Mouse (Mus musculus): ENCODE results near the gene Abl2. TPM values are rescaled to one million over a fixed set of nuclear protein-coding genes. Genes with fewer than 3 reads are reported as not detected.

Abl2 gene
- total RNA-seq, 2 experiments from 2014 or later, result 24.2 to 25.3 TPM

- intact Hi-C loops (cut with DNase I), result no loop called here
- no peak for DNase-seq
Measured at GRCm38 (mm10) chr1:156665777-156666176, 107.2 kb downstream of the Abl2 start.

DNA sequence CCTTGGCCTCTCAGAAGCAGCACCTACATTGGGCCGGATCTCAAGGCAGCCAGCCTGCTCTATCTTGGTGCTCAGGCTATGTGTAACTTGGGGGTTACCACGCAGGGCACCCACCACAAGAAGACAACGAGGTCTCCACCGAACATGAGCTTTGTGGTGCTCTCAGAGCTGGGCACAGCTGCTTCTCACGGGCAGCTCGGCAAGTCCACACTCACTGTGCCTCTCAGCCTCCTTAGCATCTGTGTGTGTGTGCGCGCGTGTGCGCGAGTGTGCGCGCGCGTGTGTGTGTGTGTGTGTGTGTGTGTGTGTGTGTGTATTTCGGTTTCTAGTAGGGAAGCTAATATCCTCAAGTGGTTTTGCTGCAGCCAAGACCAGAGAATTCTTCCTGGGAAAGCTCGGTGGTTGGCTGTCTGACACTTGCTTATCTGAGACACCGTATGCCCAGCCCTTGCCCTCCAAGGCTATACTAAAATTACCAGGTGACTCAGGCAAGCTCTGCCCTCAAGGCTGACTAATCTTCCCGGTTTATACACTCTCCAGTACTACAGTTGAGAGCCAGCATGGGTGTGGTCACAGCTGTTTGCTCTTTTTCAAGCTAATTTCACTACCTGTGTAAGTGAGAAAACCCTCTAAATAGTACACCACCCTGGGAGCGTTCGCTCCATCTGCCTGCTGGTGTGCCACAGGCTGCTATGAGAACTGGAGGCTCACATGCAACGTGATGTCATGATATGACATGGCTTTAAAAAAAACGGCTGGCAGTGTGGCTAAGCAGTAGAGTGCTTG is 108.7 kb downstream of the Abl2 start:
- DNase-seq, result peak; percentile 65 to 74
- intact Hi-C loops (cut with DNase I), result no loop called here

DNA sequence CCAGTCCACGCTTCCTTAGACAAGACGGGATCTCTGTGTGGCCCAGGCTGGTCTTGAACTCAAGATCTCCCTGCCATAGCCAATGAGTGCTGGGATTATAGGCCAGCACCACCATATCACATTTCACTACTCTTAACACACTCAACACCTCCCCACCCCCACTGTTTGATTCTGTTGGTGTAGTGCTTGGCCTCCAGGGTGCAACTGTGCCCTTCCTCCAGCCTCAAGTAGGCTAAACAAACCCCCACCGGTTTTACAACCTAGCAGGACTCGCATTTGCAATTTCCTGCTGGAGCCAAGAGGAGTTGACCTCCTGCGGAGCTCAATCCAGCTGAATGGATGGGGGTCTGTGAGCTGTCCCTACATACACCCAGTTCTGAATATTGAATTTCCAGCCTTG is 110.0 kb downstream of the Abl2 start:
- DNase-seq, result no peak
- intact Hi-C loops (cut with DNase I), result no loop called here

DNA sequence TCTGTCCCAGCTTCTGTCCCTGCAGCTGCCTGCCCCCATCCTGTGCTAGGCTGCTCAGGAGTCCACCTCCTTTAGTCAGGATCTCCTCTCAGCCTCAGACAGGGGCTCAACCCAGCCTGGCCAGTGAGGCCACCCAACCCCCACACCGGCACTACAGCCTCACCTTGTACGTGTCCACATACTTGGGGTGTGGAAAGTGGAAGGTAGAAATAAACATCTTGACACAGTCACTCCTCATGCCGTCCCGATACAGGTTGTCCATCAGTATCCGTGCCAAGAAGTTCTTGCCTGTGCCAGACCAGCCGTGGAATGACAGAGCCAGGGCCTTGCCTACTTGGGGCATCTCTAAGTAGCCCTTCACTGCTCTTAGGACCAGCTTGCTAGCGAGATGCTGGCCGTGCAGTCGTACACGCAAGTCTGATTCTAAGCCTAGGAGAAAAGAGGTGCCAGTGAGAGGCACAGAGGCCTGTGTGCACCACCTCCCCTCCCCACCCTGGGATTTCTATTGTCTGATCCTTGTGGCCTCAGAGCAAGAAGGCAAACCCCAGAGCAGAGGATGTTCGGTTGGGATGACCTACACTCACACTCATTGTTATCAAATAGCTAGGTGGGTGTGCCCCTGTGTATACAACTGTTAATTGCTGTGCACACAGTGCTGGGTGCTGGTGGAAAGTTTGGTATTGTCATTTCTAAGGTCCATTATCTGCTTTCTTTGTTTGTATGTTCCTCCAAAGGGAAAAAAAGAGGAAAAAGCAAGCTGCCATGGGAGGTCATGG is 110.8 kb downstream of the Abl2 start:
- intact Hi-C loops (cut with DNase I), result no loop called here
- no peak for DNase-seq

DNA sequence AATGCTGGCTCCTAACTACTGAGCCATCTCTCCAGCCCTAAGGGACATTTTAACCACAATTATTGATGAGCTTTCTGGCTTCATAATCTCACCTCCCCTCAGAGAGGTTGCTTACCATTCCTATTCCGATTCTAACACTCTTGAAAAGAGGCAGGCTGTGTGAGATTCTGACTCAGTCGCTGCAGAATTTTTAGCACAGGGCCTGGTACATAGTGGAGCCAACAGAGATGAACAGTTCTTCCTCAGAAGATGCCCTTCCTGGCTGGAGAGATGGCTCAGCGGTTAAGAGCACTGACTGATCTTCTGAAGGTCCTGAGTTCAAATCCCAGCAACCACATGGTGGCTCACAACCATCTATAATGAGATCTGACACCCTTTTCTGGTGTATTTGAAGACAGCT is 113.3 kb downstream of the Abl2 start:
- DNase-seq, result no peak
- intact Hi-C loops (cut with DNase I), result loop anchor here (5.0 kb wide), 1 partner anchor 255 kb away; no protein-coding TSS in a partner anchor

GRCm38 (mm10) chr1:156672720-156673475 is 114.3 kb downstream of the Abl2 start:
- DNase-seq, result peak in 1 of 2 experiments; percentile 31

DNA sequence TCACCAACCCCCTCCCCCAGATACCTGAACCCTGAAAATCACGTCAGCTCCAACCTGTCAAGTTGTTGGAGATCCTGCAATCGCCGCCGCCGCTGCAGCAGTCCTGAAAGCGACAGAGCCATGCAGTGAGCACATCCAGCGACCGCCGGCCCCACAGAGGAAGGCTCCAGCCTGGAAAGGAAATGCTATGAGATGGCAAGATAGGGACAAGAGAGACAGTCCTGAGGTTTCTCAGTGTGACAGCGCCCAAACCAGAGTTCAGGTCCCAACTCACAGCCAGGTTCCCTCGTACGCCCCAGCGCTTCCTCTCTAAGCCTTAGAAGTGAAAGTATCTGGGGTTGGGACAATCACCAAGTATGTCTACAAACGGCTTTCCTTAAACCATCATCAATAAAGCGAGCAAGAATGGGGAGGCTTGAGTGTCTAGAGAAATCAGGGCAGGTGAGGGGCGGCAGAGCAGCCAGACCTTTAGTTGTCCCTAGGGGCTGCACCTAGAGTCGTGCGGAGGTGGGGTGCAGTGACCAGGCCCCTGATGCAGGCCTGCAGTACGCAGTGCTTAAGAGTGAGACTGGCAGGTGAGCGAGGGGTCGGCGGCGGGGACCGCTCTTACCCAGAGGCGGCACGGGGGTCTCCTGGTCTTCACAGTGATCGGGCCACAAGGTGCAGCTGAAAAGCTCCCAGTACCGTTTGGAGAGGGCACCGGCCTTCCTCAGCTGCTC is 115.0 kb downstream of the Abl2 start:
- DNase-seq, result peak; percentile 58
- intact Hi-C loops (cut with DNase I), result loop anchor here (5.0 kb wide), 1 partner anchor 256 kb away; no protein-coding TSS in a partner anchor

More at GRCm38 (mm10) chr1:156672720-156673475, 114.3 kb downstream of the Abl2 start:
- intact Hi-C loops (cut with DNase I), result loop anchor here (5.0 kb wide), 1 partner anchor 256 kb away; no protein-coding TSS in a partner anchor

GRCm38 (mm10) chr1:156674195-156675000 is 115.8 kb downstream of the Abl2 start, which contains the start of gene Tor3a:
Gene Tor3a, minus strand, starts transcription at chr1:156674356.
- DNase-seq, result peak; percentile 87 to 88
- intact Hi-C loops (cut with DNase I), result loop anchor here (5.0 kb wide), 1 partner anchor 257 kb away; no protein-coding TSS in a partner anchor

DNA sequence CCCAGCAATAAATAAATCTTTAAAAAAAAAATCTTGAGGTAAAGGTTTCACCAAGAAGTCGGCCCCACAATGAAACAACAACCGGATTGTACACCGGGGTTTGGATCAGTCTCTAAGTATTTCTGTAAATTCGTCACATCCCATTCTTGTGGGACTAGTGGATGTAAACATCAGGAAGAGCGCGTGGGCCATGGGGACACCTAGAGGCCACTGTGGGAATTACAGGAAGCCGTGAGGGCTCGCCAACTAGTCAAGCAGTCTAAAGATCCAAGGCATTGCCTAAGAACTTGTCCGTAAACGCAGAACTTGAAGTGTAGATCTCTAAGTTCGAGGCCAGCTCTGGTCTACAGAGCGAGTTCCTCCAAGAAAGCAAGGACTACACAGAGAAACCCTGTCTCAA is 117.6 kb downstream of the Abl2 start:
- DNase-seq, result peak; percentile 62 to 76
- intact Hi-C loops (cut with DNase I), result loop anchor here (1.0 kb wide), 1 partner anchor 36 kb away; no protein-coding TSS in a partner anchor

DNA sequence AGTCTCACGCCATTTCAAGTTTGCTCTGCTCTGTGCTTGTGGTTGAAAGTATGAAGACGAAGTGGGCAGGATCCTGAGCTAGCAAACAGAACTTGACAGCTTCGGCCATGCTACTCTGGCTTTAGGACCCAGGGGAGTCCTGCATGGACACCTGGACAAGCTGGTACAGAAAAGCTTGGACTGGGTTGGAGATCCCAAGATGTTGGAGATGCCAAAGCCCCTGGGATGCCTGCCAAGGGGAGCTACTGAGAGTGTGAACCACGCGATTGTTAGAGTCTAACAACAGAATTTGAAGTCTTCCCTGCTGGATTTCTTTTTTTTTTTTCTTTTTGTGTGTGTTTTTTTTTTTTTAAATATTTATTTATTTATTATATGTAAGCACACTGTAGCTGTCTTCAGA is 118.0 kb downstream of the Abl2 start:
- DNase-seq, result peak; percentile 18 to 24
- intact Hi-C loops (cut with DNase I), result loop anchor here (1.0 kb wide), 1 partner anchor 36 kb away; no protein-coding TSS in a partner anchor

GRCm38 (mm10) chr1:156677230-156677629 is 118.6 kb downstream of the Abl2 start:
- DNase-seq, result no peak
- intact Hi-C loops (cut with DNase I), result no loop called here

GRCm38 (mm10) chr1:156679599-156679998 is 121.0 kb downstream of the Abl2 start:
- DNase-seq, result no peak
- intact Hi-C loops (cut with DNase I), result no loop called here

GRCm38 (mm10) chr1:156686025-156686661 is 127.6 kb downstream of the Abl2 start:
- intact Hi-C loops (cut with DNase I), result no loop called here
- no peak for DNase-seq

Other genes with a start within 250 kb of the Abl2 start
- under 1 TPM in 1 of 2 experiments, not detected in 1; 0.19 TPM for gene Nphs2, start 248.1 kb upstream of the Abl2 start, total RNA-seq (2021)
- 100 to 1,000 TPM; 508 to 514 TPM for gene Gm2000, start 192.7 kb upstream of the Abl2 start, total RNA-seq (2021)
- gene Axdnd1, start 137.6 kb upstream of the Abl2 start, total RNA-seq (2021), result under 1 TPM in 1 of 2 experiments, not detected in 1; 0.12 TPM
- 10 to 100 TPM; 22.2 to 29.6 TPM for gene Soat1, start 84.5 kb upstream of the Abl2 start, total RNA-seq (2021)
- gene Gm10031, start 34.8 kb upstream of the Abl2 start, total RNA-seq (2021), result 10 to 100 TPM; 43.1 to 45.6 TPM
- 10 to 100 TPM; 11.2 to 14.3 TPM for gene Tor3a, start 115.6 kb downstream of the Abl2 start, total RNA-seq (2021)
- 10 to 100 TPM; 45.0 to 47.7 TPM for gene Fam20b, start 160.3 kb downstream of the Abl2 start, total RNA-seq (2021)